Mouse (Mus musculus) liver, embryonic 14.5 days (tissue): ENCODE measurements around the gene Espl1. TPM values are rescaled to one million over a fixed set of nuclear protein-coding genes. Genes with fewer than 3 reads are reported as not detected.

ENCODE experiments used
- ATAC-seq: fragments of 200-750 bp; cut with Nextera tagmentation; 2 replicates; pipeline ENCODE4 v1.8.0; 2017; ENCODE audit warnings: moderate number of reproducible peaks, mild to moderate bottlenecking, moderate library complexity; ENCODE audit not compliant: insufficient read depth
- DNase-seq, 3 experiments: peaks; one replicate each; pipeline ENCODE4 v3.0.0-alpha.2; 2012 to 2013; ENCODE audit warnings: low read depth in 3 of 3, low spot score in 3 of 3
- H3K27ac ChIP-seq: fragments of 300-500 bp; sonication (generic); 2 replicates; pipeline ENCODE4 v1.5.1; 2014; ENCODE audit warnings: moderate library complexity, mild to moderate bottlenecking, control low read depth, inconsistent platforms
- H3K27me3 ChIP-seq: fragments of 300-500 bp; sonication (generic); 2 replicates; pipeline ENCODE4 v1.6.1; 2014; ENCODE audit warnings: mild to moderate bottlenecking, low read length, moderate library complexity; ENCODE audit not compliant: control insufficient read depth, insufficient read depth
- H3K36me3 ChIP-seq: fragments of 300-500 bp; sonication (generic); replicated peaks from 2 replicates; pipeline ENCODE4 v1.6.1; 2014; ENCODE audit warnings: low read depth; ENCODE audit not compliant: control insufficient read depth, insufficient read depth
- H3K4me1 ChIP-seq, 2 experiments: fragments of 200-500 bp in 1 of 2; fragments of 300-500 bp in 1 of 2; sonication (generic) in 1 of 2; replicated peaks; 2 replicates each; pipeline ENCODE4 v1.6.1; 2012 to 2014; ENCODE audit warnings: antibody characterized with exemption in 1 of 2, inconsistent platforms in 1 of 2, low read length in 1 of 2; ENCODE audit not compliant: control insufficient read depth in 2 of 2, insufficient read depth in 2 of 2
- H3K4me2 ChIP-seq: fragments of 300-500 bp; sonication (generic); 2 replicates; pipeline ENCODE4 v1.6.1; 2014; ENCODE audit warnings: low read depth, mild to moderate bottlenecking, control low read depth, moderate library complexity
- H3K4me3 ChIP-seq, 2 experiments: fragments of 200-500 bp in 1 of 2; fragments of 300-500 bp in 1 of 2; sonication (generic) in 1 of 2; 2 replicates each; pipeline ENCODE4 v1.5.1; 2012 to 2014; ENCODE audit warnings: low read depth in 2 of 2, low read length in 2 of 2, mild to moderate bottlenecking in 2 of 2, control low read depth in 1 of 2, inconsistent platforms in 1 of 2, moderate library complexity in 1 of 2; ENCODE audit not compliant: insufficient read depth in 1 of 2
- H3K9ac ChIP-seq: fragments of 300-500 bp; sonication (generic); replicated peaks from 2 replicates; pipeline ENCODE4 v1.6.1; 2014; ENCODE audit warnings: mild to moderate bottlenecking, control low read depth, moderate library complexity
- H3K9me3 ChIP-seq: fragments of 300-500 bp; sonication (generic); 2 replicates; pipeline ENCODE4 v1.6.1; 2016; ENCODE audit warnings: low read length, mixed read lengths; ENCODE audit not compliant: control insufficient read depth
- CTCF ChIP-seq: IDR thresholded peaks from 2 replicates; pipeline ENCODE4 v1.5.1; 2016; ENCODE audit warnings: antibody characterized with exemption, low read depth, control low read depth
- EP300 ChIP-seq: IDR thresholded peaks from 2 replicates; pipeline ENCODE4 v1.6.1; 2016; ENCODE audit warnings: antibody characterized with exemption, low read depth
- WGBS: fragments of 180-500 bp; shearing (Covaris S2); extraction: QIAGEN DNeasy Blood & Tissue Kit; methylation state at CpG from one replicate; pipeline ENCODE4 v1.1.7; 2014; ENCODE audit not compliant: insufficient replicate concordance; 5-methylcytosine and 5-hydroxymethylcytosine counted together
- polyA plus RNA-seq, 2 experiments: library from polyadenylated mRNA; depleted of rRNA in 1 of 2; stranded (reverse) in 1 of 2; unstranded in 1 of 2; fragments of >200 nt; fragmentation: Nextera tagmentation in 1 of 2; extraction: Ambion mirVana in 1 of 2; gene quantifications; 2 replicates each; pipeline versions ENCODE4 v1.2.1 to v1.2.3; 2012 to 2014

Gene Espl1
- polyA plus RNA-seq, 2 experiments: 17.0 to 25.6 TPM

DNA sequence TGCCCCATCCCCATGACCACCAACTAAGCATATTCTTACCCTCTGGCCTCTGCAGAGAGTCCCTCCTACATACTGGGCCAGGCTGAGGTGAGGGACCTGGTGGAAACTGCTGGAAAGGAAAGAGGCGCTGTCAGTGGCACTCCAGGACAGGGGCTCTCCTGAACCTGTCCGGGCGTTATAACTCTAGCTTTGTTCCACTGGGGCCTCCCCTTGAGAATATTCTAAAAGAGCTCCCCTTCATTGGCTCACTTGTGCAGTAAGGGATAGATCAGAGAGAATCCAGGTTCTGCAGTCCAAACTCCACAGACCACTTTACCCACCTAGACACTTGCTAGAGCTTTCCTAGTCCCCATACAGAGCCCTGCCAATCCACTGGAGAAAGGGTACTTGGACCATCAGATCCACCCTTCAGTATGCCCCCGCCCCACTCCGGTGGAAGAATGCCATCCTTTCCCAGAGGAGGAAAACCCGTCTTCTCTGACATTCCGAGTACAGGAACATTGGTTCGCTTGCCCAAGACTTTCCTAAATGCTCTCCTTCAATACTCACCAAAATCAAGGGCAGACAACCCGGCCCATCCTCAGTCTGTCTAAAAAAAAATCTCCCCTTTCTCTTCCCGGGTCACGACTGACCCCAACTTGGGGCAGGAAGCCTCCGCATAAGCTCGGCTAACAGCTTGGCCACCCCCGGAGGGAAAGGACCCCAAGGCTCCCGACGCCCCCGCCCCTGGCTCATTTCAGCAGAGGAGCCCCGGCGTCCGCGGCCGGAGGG is 39.5 kb upstream of the Espl1 start:
- Histone ChIP-seq H3K4me1 (no peaks in the 10 kb centered on the region), H3K9me3 (no peaks in the 10 kb centered on the region), H3K4me2 (peak overlapping the region; percentile 49), H3K4me3 (peak overlapping the region in 1 of 2 experiments; percentile 38; a peak in 2 of 4 replicates), H3K27me3 (peaks cover 54% of the 10 kb centered on the region), H3K27ac (no peak overlapping the region), H3K36me3 (no peaks in the 10 kb centered on the region), H3K9ac (no peak overlapping the region)
- ATAC-seq (no peak), DNase-seq (no peak)
- 12% methylated on average over 22 of the region's 22 CpGs for WGBS
- TF ChIP-seq EP300 (no peak), CTCF (no peak)

DNA sequence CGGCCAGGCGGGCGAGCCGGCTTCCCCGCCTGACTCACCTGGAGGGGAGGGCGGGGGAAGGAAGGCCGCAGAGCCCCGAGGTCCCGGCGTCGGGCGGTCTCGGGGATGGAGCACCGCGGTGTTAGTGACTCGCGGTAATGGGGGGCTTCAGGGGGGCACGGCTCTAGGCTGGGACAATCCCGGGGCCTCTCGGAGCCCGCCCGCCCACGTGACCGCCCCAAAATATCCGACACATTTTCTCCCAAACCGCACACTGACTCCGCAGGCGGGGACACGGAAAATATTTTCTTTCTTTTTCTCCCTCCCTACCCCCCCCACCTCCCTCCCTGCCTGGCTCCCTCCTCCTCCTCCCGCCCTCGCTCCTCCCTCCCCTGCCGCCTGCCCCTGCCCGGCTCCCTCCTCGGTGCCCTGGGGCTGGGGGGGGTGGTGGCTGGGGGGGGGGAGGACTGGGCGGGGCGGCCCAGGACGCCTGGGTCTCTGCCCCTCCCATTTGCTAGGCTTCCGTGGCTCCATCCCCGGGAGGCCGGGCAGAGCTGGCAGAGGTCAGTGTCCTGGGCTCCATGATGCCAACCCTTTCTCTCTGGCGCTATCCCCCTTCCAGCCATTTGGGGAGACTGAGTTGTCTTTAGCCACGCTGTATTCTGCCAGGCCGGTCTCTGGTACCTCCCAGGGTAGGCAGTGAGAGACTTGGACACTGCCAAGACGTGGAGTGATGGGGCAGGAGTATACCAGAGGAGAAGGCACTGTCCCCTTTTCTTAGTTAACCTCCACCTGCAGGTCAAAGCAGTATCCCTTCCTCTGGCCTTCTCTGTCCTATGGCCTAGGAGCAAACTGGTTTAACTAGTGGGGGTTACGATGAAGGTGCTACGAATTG is 38.6 kb upstream of the Espl1 start, which contains the start of gene Rarg:
Rarg (minus strand) TSS at position 316 of the 874 bp plus-strand sequence.
- DNase-seq (no peak), ATAC-seq (peak; percentile 21; the same call in 1 of the 2 replicates)
- no peak within 1 kb of the TSS for H3K9ac ChIP-seq
- peak within 1 kb of the TSS; percentile 49 for H3K4me2 ChIP-seq
- no peaks in the 10 kb centered on the region for H3K9me3 ChIP-seq
- H3K27me3 ChIP-seq: peaks cover 54% of the 10 kb centered on the region
- H3K4me3 ChIP-seq: peak within 1 kb of the TSS; percentile 9 to 38; a peak in 3 of 4 replicates
- H3K27ac ChIP-seq: no peak within 1 kb of the TSS
- TF ChIP-seq CTCF: no peak
- TF ChIP-seq EP300: no peak
- 3% methylated on average over 42 of the region's 46 CpGs for WGBS
- no peaks in the 10 kb centered on the region for H3K36me3 ChIP-seq
- no peaks in the 10 kb centered on the region for H3K4me1 ChIP-seq

DNA sequence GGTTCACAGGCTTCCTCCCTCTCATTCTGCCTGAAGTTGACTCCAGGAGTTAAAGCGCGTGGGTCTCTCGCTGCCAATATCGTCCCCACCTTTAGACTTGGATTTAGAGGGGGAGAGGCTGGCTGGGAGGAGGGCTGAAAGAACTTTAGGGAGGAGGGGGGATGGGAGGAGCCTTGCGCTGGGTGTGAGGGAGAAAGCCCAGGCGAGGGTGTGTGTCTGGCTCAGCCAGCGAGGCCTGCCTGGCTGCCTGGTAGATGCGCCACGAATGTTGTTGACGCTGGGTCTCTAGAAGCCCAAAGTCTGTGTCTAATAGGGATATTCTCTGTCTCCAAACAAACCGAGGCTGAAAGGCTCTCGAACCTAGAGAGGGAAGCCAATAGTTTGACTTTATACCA is 38.0 kb upstream of the Espl1 start:
- TF ChIP-seq EP300: no peak
- no peak for TF ChIP-seq CTCF
- Histone ChIP-seq H3K9me3 (no peaks in the 10 kb centered on the region), H3K4me1 (no peaks in the 10 kb centered on the region), H3K27ac (no peak overlapping the region), H3K9ac (no peak overlapping the region), H3K36me3 (no peaks in the 10 kb centered on the region), H3K4me3 (no peak overlapping the region), H3K27me3 (peaks cover 54% of the 10 kb centered on the region), H3K4me2 (no peak overlapping the region; the same call in 1 of the 2 replicates)
- WGBS: 14% methylated on average over 12 of the region's 12 CpGs
- ATAC-seq: no peak
- DNase-seq: no peak

DNA sequence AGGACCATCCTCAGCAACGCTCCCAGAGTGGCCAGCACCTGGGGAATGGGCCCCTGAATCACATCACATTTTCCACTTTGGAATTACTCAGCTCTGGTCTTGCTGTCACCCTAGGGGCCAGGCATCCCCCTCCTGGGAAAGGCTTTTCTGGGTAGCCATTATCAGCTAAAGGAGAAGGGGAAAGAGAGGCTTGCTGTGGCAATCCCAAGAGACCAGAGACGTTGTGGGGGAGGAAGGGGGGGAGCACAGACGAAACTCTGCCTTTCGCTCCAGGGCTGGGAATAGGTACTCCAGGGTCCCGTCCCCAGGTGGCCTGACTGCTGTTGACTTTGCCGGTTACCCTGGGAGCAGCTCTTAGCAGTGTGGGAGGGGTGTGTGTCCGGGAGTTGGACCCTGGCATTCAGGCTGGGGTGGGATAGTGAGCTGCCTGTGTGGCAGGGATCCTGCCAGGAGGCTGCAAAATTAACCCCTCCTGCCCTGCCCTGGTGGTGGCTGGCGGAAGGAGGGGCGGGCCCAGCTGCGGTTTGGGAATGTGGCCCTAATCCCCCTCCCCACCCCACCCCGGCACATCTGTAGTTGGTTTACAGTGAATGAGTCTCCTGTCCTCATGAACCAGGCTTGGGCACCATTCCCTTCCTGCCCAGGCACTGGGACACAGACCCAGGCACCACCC is 37.3 kb upstream of the Espl1 start:
- Histone ChIP-seq H3K36me3 (no peaks in the 10 kb centered on the region), H3K4me1 (no peaks in the 10 kb centered on the region), H3K27ac (no peak overlapping the region), H3K4me3 (no peak overlapping the region), H3K4me2 (no peak overlapping the region), H3K9ac (no peak overlapping the region), H3K27me3 (peaks cover 51% of the 10 kb centered on the region), H3K9me3 (no peaks in the 10 kb centered on the region)
- no peak for TF ChIP-seq EP300
- TF ChIP-seq CTCF: no peak
- DNase-seq (no peak), ATAC-seq (no peak)
- WGBS: 37% methylated on average over 11 of the region's 11 CpGs
